Mouse (Mus musculus) neutrophil, adult 5-6 weeks (primary cell): ENCODE data around the gene Golga4. TPM values are rescaled to one million over a fixed set of nuclear protein-coding genes. Genes with fewer than 3 reads are reported as not detected.

Source experiments
- ATAC-seq: fragments of 151-379, 151-347 bp; 2 replicates; pipeline ENCODE4 v1.8.0; 2017; ENCODE audit warnings: mild to moderate bottlenecking, moderate TSS enrichment; ENCODE audit not compliant: insufficient number of reproducible peaks, poor library complexity, low FRiP score, severe bottlenecking; ENCODE audit errors: extremely low read depth
- total RNA-seq: library from RNA; stranded (forward); fragments of 200-1000 nt; gene quantifications from 2 replicates; pipeline ENCODE4 v1.2.3, GENCODE M21; 2017

The Golga4 gene
- total RNA-seq, 1 experiment from 2014 or later, result 135 TPM

- ATAC-seq, result no peak
Observed at GRCm38 (mm10) chr9:118610060-118610459, 104.0 kb downstream of the Golga4 start.

- ATAC-seq, result no peak
Observed at GRCm38 (mm10) chr9:118611111-118611541, 105.1 kb downstream of the Golga4 start.

GRCm38 (mm10) chr9:118611958-118612581 lies 106.0 kb downstream of the Golga4 start:
- peak; percentile 25; the same call in 1 of the 2 replicates for ATAC-seq

- ATAC-seq, result no peak
Observed at GRCm38 (mm10) chr9:118617237-118617636, 111.2 kb downstream of the Golga4 start.

- no peak for ATAC-seq
Observed at GRCm38 (mm10) chr9:118618732-118619250, 112.7 kb downstream of the Golga4 start.

- ATAC-seq, result no peak
Observed at GRCm38 (mm10) chr9:118620807-118621206, 114.7 kb downstream of the Golga4 start.

GRCm38 (mm10) chr9:118621691-118622090 lies 115.6 kb downstream of the Golga4 start:
- ATAC-seq, result no peak

GRCm38 (mm10) chr9:118622376-118623166 lies 116.5 kb downstream of the Golga4 start:
- no peak for ATAC-seq

GRCm38 (mm10) chr9:118623483-118623882 lies 117.4 kb downstream of the Golga4 start:
- no peak for ATAC-seq

GRCm38 (mm10) chr9:118624146-118624545 lies 118.1 kb downstream of the Golga4 start:
- no peak for ATAC-seq

GRCm38 (mm10) chr9:118629763-118630379 lies 123.8 kb downstream of the Golga4 start:
- no peak for ATAC-seq

Other genes with a start within 250 kb of the Golga4 start
- 1.7 and 2.2 TPM in 2 replicates for gene Eomes, start 28.1 kb upstream of the Golga4 start, total RNA-seq
- 0.81 and 0.86 TPM in 2 replicates for gene Itga9, start 100.4 kb downstream of the Golga4 start, total RNA-seq